Mouse (Mus musculus) G1E-ER4 (cell line): ENCODE measurements around the gene Myom1. TPM values are rescaled to one million over a fixed set of nuclear protein-coding genes. Genes with fewer than 3 reads are reported as not detected.

Experiments used
- GATA1 ChIP-seq: IDR thresholded peaks from one replicate; pipeline ENCODE4 v1.8.0; 2012; ENCODE audit warnings: low read length, inconsistent platforms
- polyA plus RNA-seq: library from polyadenylated mRNA; stranded (reverse); fragments of >175 nt; gene quantifications from 2 replicates; pipeline ENCODE4 v1.2.3, GENCODE M21; 2012

The Myom1 gene
- polyA plus RNA-seq, 1 experiment: 0.22 TPM

- no peak for TF ChIP-seq GATA1
These were observed 125.2 kb downstream of the Myom1 start for GRCm38 (mm10) chr17:71127464-71128110.

DNA sequence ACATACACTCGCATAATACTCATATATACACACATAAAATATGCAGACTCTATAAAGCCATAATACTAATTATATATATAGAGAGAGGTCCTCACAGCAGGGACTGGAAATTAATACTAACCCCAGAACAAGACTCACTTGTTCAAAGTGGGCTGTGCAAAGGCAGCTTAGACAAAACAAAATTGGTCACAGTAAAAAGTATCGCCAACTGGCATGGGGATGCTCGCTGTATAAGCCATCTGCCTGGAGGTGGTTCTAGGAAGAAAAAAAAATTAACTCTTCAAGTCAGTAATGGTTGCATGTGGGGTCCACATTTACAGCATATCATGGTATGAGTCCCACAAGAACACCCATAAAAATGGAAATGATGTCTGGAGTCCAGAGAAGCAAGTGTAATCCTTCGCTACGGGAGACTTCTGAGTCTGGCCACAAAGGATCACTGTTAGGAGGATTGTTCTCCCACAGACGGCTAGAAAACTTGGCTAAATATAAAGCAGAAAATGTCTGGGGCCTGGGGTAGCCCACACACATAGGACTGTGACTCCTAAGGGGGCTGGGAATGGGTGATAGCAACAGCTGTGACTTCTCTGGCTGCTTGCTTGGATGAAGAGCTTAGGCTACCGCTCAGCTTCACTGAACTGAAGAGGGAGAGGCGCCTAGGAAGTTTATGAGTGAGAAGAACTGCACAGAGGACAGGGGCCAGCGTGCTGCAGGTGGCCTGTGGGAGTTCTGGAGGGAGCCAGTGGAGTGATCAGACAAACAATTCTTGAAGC lies 127.2 kb downstream of the Myom1 start:
- no peak for TF ChIP-seq GATA1

GRCm38 (mm10) chr17:71132221-71132620 lies 129.8 kb downstream of the Myom1 start:
- TF ChIP-seq GATA1: no peak

DNA sequence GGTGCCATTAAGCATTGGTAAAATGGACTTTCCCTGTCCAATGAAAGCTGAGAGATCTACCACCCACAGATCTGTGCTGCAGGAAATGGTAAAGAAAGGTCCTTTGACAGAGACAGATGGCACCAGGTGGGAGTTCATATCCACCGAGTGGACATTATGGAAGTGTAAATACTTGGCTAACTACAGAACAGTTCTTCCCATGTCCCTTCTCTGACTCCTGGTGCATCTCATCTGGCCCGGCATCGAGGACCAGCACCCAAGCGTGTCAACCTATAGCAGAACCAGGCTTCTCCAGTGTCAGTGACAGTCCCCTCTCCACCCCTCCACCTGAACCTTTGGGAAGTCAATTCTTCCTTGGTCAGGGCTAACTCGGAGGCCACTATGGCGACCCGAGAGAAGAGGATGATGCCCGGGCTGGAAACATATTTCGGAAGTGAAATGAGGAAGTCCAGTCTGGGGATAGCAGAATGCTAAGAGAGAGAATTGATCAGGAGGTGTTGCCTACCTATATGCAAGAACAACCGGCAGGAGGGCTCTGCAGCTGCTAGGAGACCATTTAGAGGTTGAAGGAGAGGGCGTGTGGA lies 130.5 kb downstream of the Myom1 start:
- TF ChIP-seq GATA1: no peak

- no peak for TF ChIP-seq GATA1
These were observed 132.1 kb downstream of the Myom1 start for GRCm38 (mm10) chr17:71134441-71134955.

- no peak for TF ChIP-seq GATA1
These were observed 132.7 kb downstream of the Myom1 start for GRCm38 (mm10) chr17:71135108-71135507.

DNA sequence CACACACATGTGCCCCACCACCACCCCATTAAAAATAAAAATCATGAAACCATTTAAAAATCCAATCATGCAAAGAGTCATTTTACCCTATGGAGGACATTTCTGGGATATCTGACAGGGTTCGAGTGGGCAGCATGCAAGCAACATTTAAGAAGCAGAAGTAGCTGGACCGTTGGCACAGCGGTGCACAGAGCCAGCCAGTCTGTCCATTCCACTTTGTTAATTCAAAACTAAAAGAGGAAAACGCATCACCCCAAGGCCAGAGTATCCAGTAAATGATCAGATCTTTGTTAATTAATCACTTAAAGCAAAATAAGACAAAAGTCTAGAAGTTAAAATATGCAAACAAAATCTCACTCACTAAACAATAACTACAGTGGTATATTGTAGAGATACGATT lies 133.4 kb downstream of the Myom1 start:
- no peak for TF ChIP-seq GATA1

DNA sequence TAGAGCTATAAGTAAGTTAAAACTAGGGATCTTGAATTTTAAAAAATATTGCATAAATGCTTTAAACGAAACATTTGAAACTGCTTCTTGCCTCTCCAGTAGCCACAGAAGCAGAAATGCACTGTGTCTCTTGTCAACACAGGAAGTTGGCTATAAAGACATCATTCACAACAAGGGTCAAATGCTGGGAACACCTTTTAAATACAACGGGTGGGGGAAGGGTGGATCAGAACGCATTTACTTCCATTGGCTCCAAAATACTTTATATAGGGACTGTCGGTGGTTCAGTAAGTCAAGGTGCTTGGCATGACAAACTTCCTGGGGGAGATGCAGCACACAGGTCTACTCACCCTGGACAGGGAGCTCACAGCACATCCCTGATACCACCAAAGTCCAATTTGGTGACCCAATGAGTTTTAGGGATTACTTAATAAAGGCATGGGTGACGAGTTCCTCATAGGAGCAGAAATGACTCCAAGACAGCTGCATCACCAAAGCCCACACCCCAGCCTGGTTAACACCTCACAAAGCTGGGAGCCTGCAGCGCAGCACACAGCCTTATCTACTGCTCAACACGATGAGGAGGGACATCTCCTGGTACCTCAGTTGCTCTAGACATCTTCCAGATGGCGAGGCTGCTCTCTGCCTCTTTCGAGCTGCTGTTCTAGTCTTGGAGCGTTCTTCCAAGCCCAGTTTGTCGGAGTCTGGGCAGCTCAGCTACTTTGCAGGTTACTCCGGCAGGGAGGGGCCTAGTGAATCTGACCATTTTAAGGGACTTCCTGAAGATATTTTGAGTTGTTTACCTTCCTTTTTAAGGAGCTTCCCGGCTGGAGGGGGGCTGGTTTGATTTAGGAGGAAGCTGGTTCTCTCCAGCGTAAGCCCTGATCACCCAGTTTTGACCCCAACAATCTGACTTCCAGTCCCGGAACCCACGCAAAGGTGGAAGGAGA lies 134.2 kb downstream of the Myom1 start:
- no peak for TF ChIP-seq GATA1

- no peak for TF ChIP-seq GATA1
These were observed 134.9 kb downstream of the Myom1 start for GRCm38 (mm10) chr17:71137334-71137721.

GRCm38 (mm10) chr17:71142068-71142467 lies 139.6 kb downstream of the Myom1 start:
- no peak for TF ChIP-seq GATA1

DNA sequence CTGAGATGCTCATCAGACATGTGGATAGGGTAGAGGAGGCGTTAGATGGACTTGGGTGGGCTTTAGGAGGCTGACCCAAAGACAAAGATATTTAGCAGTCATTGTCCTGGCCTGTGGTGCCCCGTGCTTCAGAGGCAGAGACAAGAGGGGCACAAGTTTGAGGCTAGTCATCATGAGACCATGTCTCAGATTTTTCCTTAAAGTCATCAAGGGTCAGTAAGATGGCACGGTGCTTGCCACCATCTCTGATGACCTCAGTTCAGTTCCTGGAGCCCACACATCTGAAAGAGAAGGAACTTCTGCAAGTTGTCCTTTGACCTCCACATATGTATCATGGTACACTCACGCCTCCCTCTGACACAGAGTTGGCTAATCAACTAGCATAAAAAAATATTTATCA lies 140.7 kb downstream of the Myom1 start:
- no peak for TF ChIP-seq GATA1

- no peak for TF ChIP-seq GATA1
These were observed 142.1 kb downstream of the Myom1 start for GRCm38 (mm10) chr17:71144322-71145116.

- no peak for TF ChIP-seq GATA1
These were observed 143.0 kb downstream of the Myom1 start for GRCm38 (mm10) chr17:71145248-71145961.

DNA sequence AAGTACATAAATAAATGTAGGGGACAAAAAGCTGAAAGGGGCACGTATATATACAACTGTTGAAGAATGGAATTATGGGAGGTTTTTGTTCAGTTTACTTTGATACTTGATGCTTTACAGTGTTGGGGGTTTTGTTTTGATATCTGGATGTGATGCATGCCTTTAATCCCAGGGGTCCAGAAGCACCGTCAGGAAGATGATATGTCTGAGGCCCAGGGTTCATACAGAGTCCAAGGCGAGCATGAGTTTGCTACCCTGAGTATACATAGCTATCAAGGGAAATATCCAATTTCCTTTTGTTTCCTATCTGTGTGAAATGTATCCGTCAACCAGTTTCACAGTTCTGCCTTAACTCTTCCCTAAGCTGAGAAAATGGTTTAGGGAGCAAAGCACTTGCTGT lies 150.9 kb downstream of the Myom1 start:
- TF ChIP-seq GATA1: no peak
